Mouse (Mus musculus) spleen, adult 12 weeks (tissue): ENCODE results near the gene Pcsk4.

Source experiments
- DNase-seq: peaks from one replicate; pipeline ENCODE4 v3.0.0; 2022; ENCODE audit warnings: low spot score

Gene Pcsk4

GRCm38 (mm10) chr10:80297526-80298133 lies 31.7 kb downstream of the Pcsk4 start:
- no peak for DNase-seq

GRCm38 (mm10) chr10:80296824-80297223 lies 32.5 kb downstream of the Pcsk4 start:
- no peak for DNase-seq

- peak; percentile 66 for DNase-seq
Measured at GRCm38 (mm10) chr10:80295618-80296425, 33.5 kb downstream of the Pcsk4 start, which contains the start of gene Apc2. Gene Apc2, plus strand, starts transcription at chr10:80295977.

- DNase-seq = no peak
Measured at GRCm38 (mm10) chr10:80294788-80295303, 34.5 kb downstream of the Pcsk4 start.

- DNase-seq = no peak
Measured at GRCm38 (mm10) chr10:80294311-80294710, 35.0 kb downstream of the Pcsk4 start.

- no peak for DNase-seq
Measured at GRCm38 (mm10) chr10:80293325-80293724, 36.0 kb downstream of the Pcsk4 start.

GRCm38 (mm10) chr10:80292251-80293146 lies 36.8 kb downstream of the Pcsk4 start, which contains the start of gene Rps15:
Gene Rps15, plus strand, starts transcription at chr10:80292453.
- DNase-seq = peak; percentile 91

- no peak for DNase-seq
Measured at GRCm38 (mm10) chr10:80288657-80289056, 40.6 kb downstream of the Pcsk4 start.

- DNase-seq = no peak
Measured at GRCm38 (mm10) chr10:80288097-80288496, 41.2 kb downstream of the Pcsk4 start.

GRCm38 (mm10) chr10:80285222-80286070 lies 43.9 kb downstream of the Pcsk4 start:
- no peak for DNase-seq

- no peak for DNase-seq
Measured at GRCm38 (mm10) chr10:80282481-80283441, 46.5 kb downstream of the Pcsk4 start.

- DNase-seq = no peak
Measured at GRCm38 (mm10) chr10:80281921-80282371, 47.4 kb downstream of the Pcsk4 start.

- DNase-seq = no peak
Measured at GRCm38 (mm10) chr10:80281304-80281703, 48.0 kb downstream of the Pcsk4 start.

GRCm38 (mm10) chr10:80279273-80279672 lies 50.0 kb downstream of the Pcsk4 start:
- DNase-seq = no peak

- DNase-seq = no peak
Measured at GRCm38 (mm10) chr10:80278390-80278789, 50.9 kb downstream of the Pcsk4 start.

GRCm38 (mm10) chr10:80276238-80276637 lies 53.1 kb downstream of the Pcsk4 start:
- no peak for DNase-seq

- no peak for DNase-seq
Measured at GRCm38 (mm10) chr10:80273847-80274246, 55.5 kb downstream of the Pcsk4 start.

GRCm38 (mm10) chr10:80271870-80272585 lies 57.3 kb downstream of the Pcsk4 start:
- no peak for DNase-seq
